Mouse (Mus musculus) ovary, postnatal 36 days (tissue): ENCODE measurements around the gene Mfsd9.

Experiments used
- DNase-seq: peaks from one replicate; pipeline ENCODE4 v3.0.0; 2022; ENCODE audit warnings: low spot score, mixed read lengths

Mfsd9 gene

GRCm38 (mm10) chr1:40790324-40791141 is at the start of gene Mfsd9:
TSS of gene Mfsd9 (minus strand) at chr1:40790687.
- DNase-seq = peak; percentile 93

- DNase-seq = no peak
Observed at GRCm38 (mm10) chr1:40835468-40835867, 45.0 kb upstream of the Mfsd9 start.

DNA sequence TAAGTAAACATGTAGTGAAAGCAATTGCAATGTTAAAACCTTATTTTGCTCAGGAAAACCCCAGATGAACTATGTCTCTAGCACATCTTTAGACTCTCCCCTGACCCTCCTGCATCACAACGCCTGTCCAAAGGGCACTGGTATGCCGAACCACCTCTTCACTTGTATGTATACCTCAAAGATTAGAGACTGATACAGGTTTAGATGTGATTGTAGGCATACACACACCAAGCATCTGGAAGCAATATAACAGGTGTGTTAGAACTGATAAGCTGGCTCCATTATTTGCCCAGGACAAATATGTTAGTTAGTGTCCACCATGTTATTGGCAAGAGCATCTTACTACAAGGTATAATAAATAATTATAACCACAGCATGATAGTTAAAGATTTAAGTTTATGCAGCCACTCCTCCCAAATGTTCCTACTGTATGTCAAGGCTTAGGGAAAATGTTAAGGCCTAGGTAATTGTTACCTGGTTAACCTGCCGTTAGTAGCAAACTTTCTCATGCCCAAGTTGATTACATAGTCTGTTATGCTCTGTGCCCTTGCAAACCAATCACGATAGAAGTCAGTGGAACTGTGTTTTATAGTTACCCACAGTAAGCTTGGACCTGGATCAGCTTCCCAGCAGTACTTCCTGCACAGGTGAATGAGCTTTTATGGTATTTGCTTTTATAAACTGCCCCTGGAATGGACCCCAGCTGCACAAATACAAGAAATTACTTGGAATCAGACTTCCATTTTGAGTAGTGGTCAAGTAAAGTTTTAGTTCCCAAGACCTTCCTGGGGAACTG is 40.4 kb upstream of the Mfsd9 start:
- DNase-seq = no peak

DNA sequence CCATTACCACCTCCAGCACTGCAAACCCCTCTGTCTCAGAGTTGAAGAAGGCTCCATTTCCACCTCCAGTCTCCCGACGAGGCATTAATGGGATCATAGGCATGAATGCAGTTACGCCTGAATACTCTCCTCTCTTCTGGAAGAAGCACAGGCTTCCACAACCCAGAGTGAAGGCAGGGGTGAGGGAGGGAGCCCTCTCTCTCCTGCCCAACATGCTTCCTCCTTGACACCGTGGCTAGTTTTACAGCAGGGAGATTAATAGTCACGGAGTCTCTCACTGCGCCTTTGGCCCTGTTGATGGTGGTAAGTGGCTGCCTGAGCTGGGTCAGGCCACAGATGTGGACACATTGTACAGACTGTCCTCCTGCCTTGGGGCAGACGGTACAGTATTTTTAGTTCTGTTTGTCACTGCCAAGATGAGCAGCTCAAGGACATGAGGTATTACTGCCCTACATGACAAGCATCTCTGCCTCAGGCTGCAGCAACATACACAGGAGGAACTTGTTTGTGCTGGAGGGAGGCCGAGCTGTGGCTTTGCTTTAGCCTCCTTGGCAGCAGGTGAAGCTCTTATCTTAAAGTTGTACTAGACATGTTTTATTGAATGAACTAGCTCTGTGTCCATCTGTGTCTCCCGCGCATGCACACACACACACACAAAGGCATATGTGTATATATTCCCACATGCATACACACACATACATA is 38.9 kb upstream of the Mfsd9 start:
- DNase-seq = peak; percentile 13

DNA sequence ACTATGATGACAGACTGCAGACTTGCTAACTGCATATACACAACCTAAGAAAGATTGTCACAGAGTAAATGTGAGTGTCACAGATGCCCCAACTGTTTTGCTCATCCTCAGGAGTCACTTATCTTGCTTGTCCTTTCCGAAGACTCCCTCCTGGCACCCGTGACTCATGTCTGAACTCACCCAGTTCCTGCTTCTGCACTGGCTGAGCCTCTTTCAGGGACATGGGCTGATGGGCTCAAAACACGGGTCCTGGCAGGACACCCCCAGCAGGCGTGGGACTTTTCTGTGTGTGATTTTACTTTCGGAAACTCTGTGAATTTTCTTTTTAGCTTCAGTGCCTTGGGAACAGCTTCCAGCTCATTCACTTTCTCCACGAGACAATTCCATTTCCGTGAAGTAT is 35.3 kb upstream of the Mfsd9 start:
- DNase-seq = no peak

DNA sequence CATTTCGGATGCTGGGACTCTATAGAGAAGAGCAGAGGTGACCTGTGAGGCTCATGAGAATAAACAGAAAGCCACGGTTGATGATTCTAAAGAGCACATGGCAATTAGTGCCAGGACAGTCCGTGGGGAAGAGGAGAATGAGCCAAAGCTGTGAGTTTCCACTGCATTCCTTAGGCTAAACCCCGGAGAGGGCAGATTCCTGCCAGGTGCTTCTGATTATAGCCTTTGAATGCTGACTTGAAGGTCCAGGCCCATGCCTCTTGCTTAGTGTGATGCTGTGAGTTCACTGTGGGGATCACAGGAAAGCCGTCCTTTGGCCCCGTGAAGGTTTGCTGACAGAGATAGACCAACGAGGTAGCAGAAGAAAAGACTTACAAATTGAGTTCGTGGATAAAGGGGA is 34.4 kb upstream of the Mfsd9 start:
- DNase-seq = no peak

- no peak for DNase-seq
Observed at GRCm38 (mm10) chr1:40824517-40824916, 34.0 kb upstream of the Mfsd9 start.

GRCm38 (mm10) chr1:40815071-40815845 is 24.8 kb upstream of the Mfsd9 start:
- no peak for DNase-seq

DNA sequence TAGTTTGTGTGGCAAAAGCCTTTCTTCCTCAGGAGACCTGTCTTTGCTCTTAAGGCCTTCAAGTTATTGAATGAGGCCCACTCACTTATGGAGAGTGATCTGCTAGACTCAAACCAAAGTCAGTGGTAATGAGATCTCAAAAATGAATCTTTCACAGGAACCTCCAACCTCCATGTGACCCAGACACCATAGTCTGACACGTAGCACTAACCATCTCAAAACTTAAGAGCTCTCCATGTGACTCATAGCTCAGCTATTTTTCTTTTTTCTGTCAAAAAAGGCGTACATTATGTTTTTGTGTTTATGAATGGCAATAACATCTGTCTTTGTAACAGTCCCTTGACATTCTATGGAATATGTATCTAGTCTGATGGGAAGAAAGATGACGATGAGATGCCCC is 18.2 kb upstream of the Mfsd9 start:
- no peak for DNase-seq

- no peak for DNase-seq
Observed at GRCm38 (mm10) chr1:40805891-40806290, 15.4 kb upstream of the Mfsd9 start.

- no peak for DNase-seq
Observed at GRCm38 (mm10) chr1:40805351-40805750, 14.9 kb upstream of the Mfsd9 start, which contains the start of gene Tmem182. TSS of gene Tmem182 (plus strand) at chr1:40805601.

GRCm38 (mm10) chr1:40804118-40804517 is 13.6 kb upstream of the Mfsd9 start:
- DNase-seq = no peak

GRCm38 (mm10) chr1:40802759-40803158 is 12.3 kb upstream of the Mfsd9 start:
- DNase-seq = peak; percentile 15

GRCm38 (mm10) chr1:40800908-40801307 is 10.4 kb upstream of the Mfsd9 start:
- no peak for DNase-seq

DNA sequence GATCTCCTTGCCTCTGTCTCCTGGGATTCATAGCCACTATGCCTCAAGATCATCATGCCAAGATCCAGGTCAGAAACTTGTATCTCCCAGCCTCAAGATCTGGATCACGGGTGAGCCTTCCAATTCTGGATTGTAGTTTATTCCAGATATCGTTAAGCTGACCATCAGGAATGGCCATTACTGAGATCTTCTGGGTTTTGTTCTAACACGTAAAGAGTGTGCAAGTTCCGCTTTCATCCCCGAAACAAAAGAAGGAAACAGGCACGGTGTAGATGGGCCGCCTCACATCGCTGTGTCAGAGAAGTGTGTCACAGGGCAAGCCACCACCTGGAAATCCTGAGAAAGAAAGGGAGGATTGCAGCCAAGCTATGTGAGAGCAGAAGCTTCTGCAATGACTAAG is 8.6 kb upstream of the Mfsd9 start:
- no peak for DNase-seq

- peak; percentile 48 for DNase-seq
Observed at GRCm38 (mm10) chr1:40797348-40797747, 6.9 kb upstream of the Mfsd9 start.

DNA sequence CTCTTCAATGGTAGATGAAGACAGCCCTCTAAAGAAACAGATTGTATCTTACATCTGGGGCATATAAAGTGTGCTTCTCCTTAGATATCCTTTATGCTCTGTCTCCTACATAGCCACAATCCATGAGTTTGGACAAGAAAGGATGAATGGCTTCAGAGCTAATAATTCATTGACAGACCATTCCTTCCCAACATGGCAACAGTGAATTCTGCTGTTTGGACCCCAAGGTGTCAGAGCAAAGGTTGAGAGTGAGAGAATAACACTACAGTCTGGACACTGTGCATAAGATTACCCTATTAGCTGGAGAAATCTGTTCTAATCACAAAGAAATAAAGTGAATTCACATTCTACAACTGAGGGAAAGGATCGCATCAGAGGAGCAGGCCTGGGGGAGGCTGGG is 5.0 kb upstream of the Mfsd9 start:
- DNase-seq = no peak

GRCm38 (mm10) chr1:40789666-40790233 is 737 bp downstream of the Mfsd9 start:
- DNase-seq = no peak

- no peak for DNase-seq
Observed at GRCm38 (mm10) chr1:40788956-40789355, 1.5 kb downstream of the Mfsd9 start.

- DNase-seq = no peak
Observed at GRCm38 (mm10) chr1:40785876-40786445, 4.5 kb downstream of the Mfsd9 start.

DNA sequence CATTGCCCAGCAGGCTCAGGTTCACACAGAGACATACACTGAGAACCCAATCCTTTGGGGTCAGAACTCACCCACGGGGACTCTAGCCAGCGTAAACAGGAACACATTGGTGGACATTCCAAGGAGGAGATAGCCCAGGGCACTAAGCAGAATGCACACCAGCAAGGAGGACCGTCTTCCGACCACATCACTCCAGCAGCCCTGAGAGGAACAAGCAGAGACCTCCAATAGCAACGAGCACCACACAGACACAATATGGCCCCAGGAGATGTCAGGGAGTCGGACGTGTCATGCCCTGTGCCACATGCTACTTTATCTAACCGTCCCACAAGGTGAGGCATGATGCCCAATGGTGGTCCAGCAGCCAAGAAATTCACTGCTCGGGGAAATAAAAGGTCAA is 6.2 kb downstream of the Mfsd9 start:
- no peak for DNase-seq
